Mouse (Mus musculus) liver, postnatal 0 days (tissue): ENCODE measurements at regions not wholly inside any gene's neighbourhood (a gene's known extent, or its start where the extent isn't known, plus 50 kb on each side); places are given as distances from the start of the nearest gene placed in this dataset.

Experiments used
- ATAC-seq: fragments of 200-750 bp; cut with Nextera tagmentation; 2 replicates; pipeline ENCODE4 v1.8.0; 2017; ENCODE audit warnings: mild to moderate bottlenecking, moderate library complexity
- DNase-seq: peaks from one replicate; pipeline ENCODE4 v3.0.0-alpha.2; 2016
- H3K27ac ChIP-seq: fragments of 300-500 bp; sonication (generic); 2 replicates; pipeline ENCODE4 v1.5.1; 2014; ENCODE audit warnings: antibody characterized with exemption, moderate library complexity, mild to moderate bottlenecking, low read depth
- H3K27me3 ChIP-seq: fragments of 300-500 bp; sonication (generic); 2 replicates; pipeline ENCODE4 v1.6.1; 2014; ENCODE audit warnings: low read length, control low read depth, mixed read lengths; ENCODE audit not compliant: insufficient read depth
- H3K36me3 ChIP-seq: fragments of 300-500 bp; sonication (generic); replicated peaks from 2 replicates; pipeline ENCODE4 v1.6.1; 2014; ENCODE audit warnings: mild to moderate bottlenecking, control low read depth, low read length, moderate library complexity, mixed read lengths; ENCODE audit not compliant: insufficient read depth
- H3K4me1 ChIP-seq: fragments of 300-500 bp; sonication (generic); 2 replicates; pipeline ENCODE4 v1.6.1; 2014; ENCODE audit warnings: antibody characterized with exemption, mild to moderate bottlenecking, control low read depth; ENCODE audit not compliant: insufficient read depth
- H3K4me2 ChIP-seq: fragments of 300-500 bp; sonication (generic); 2 replicates; pipeline ENCODE4 v1.6.1; 2014; ENCODE audit warnings: low read depth, mild to moderate bottlenecking, low read length, moderate library complexity, mixed read lengths
- H3K4me3 ChIP-seq: fragments of 300-500 bp; sonication (generic); 2 replicates; pipeline ENCODE4 v1.5.1; 2014; ENCODE audit warnings: low read depth, low read length
- H3K9ac ChIP-seq: fragments of 300-500 bp; sonication (generic); replicated peaks from 2 replicates; pipeline ENCODE4 v1.6.1; 2014; ENCODE audit warnings: mild to moderate bottlenecking, moderate library complexity
- H3K9me3 ChIP-seq: fragments of 300-500 bp; sonication (generic); 2 replicates; pipeline ENCODE4 v1.6.1; 2016; ENCODE audit warnings: mild to moderate bottlenecking, control low read depth, low read length, mixed read lengths
- CTCF ChIP-seq: sonication (generic); IDR thresholded peaks from 2 replicates; pipeline ENCODE4 v1.5.1; 2016; ENCODE audit warnings: antibody characterized with exemption, low read depth
- EP300 ChIP-seq: IDR thresholded peaks from 2 replicates; pipeline ENCODE4 v1.6.1; 2016; ENCODE audit warnings: antibody characterized with exemption, low read depth, mild to moderate bottlenecking
- WGBS: fragments of 180-500 bp; shearing (Covaris S2); extraction: QIAGEN DNeasy Blood & Tissue Kit; methylation state at CpG from one replicate; pipeline ENCODE4 v1.1.7; 2014; ENCODE audit not compliant: insufficient replicate concordance; 5-methylcytosine and 5-hydroxymethylcytosine counted together

- H3K9me3 ChIP-seq = no peaks in the 10 kb centered on the region
- 53% methylated on average over 4 of the region's 4 CpGs for WGBS
- no peak overlapping the region for H3K4me3 ChIP-seq
- no peak overlapping the region for H3K27ac ChIP-seq
- TF ChIP-seq CTCF (no peak), EP300 (no peak)
- H3K4me1 ChIP-seq = no peaks in the 10 kb centered on the region
- H3K27me3 ChIP-seq = no peaks in the 10 kb centered on the region
- no peaks in the 10 kb centered on the region for H3K36me3 ChIP-seq
- DNase-seq (no peak), ATAC-seq (no peak)
- no peak overlapping the region for H3K9ac ChIP-seq
- no peak overlapping the region for H3K4me2 ChIP-seq
These were observed 92.0 kb upstream of the Hpgd start for GRCm38 (mm10) chr8:56202342-56202741.

- Histone ChIP-seq H3K4me2 (no peak overlapping the region), H3K4me1 (no peaks in the 10 kb centered on the region), H3K9ac (no peak overlapping the region), H3K36me3 (no peaks in the 10 kb centered on the region), H3K27me3 (no peaks in the 10 kb centered on the region), H3K4me3 (no peak overlapping the region), H3K9me3 (no peaks in the 10 kb centered on the region), H3K27ac (no peak overlapping the region)
- no peak for DNase-seq
- no peak for TF ChIP-seq CTCF
- no peak for TF ChIP-seq EP300
- 79% methylated on average over 3 of the region's 3 CpGs for WGBS
- ATAC-seq = no peak
These were observed 82.3 kb upstream of the Hpgd start for GRCm38 (mm10) chr8:56211922-56212635.

GRCm38 (mm10) chr8:56218837-56219236 is 75.5 kb upstream of the Hpgd start:
- no peaks in the 10 kb centered on the region for H3K36me3 ChIP-seq
- no peak overlapping the region for H3K9ac ChIP-seq
- ATAC-seq (no peak), DNase-seq (no peak)
- no peaks in the 10 kb centered on the region for H3K4me1 ChIP-seq
- no peaks in the 10 kb centered on the region for H3K27me3 ChIP-seq
- H3K4me2 ChIP-seq = no peak overlapping the region
- TF ChIP-seq CTCF = no peak
- TF ChIP-seq EP300 = no peak
- H3K4me3 ChIP-seq = no peak overlapping the region
- no peak overlapping the region for H3K27ac ChIP-seq
- H3K9me3 ChIP-seq = no peaks in the 10 kb centered on the region

GRCm38 (mm10) chr8:56219391-56219790 is 75.0 kb upstream of the Hpgd start:
- Histone ChIP-seq H3K9ac (no peak overlapping the region), H3K4me2 (no peak overlapping the region), H3K36me3 (no peaks in the 10 kb centered on the region), H3K27me3 (no peaks in the 10 kb centered on the region), H3K4me1 (no peaks in the 10 kb centered on the region), H3K4me3 (no peak overlapping the region), H3K9me3 (no peaks in the 10 kb centered on the region), H3K27ac (no peak overlapping the region)
- ATAC-seq (no peak), DNase-seq (no peak)
- WGBS = 75% methylated on average over 1 of the region's 1 CpGs
- TF ChIP-seq CTCF (no peak), EP300 (no peak)

GRCm38 (mm10) chr8:56223010-56223409 is 71.4 kb upstream of the Hpgd start:
- Histone ChIP-seq H3K27me3 (no peaks in the 10 kb centered on the region), H3K27ac (no peak overlapping the region), H3K9ac (no peak overlapping the region), H3K4me3 (no peak overlapping the region), H3K4me2 (no peak overlapping the region), H3K9me3 (no peaks in the 10 kb centered on the region), H3K4me1 (no peaks in the 10 kb centered on the region), H3K36me3 (no peaks in the 10 kb centered on the region)
- ATAC-seq = peak; percentile 56; the same call in 1 of the 2 replicates
- DNase-seq = no peak
- 57% methylated on average over 3 of the region's 3 CpGs for WGBS
- TF ChIP-seq EP300 (no peak), CTCF (no peak)

GRCm38 (mm10) chr8:56230645-56231330 is 63.6 kb upstream of the Hpgd start:
- no peak for DNase-seq

More at GRCm38 (mm10) chr8:56230645-56231330, 63.6 kb upstream of the Hpgd start:
- Histone ChIP-seq H3K4me2 (peak overlapping the region; percentile 15; the same call in 1 of the 2 replicates), H3K27ac (peak overlapping the region; percentile 63), H3K9me3 (no peaks in the 10 kb centered on the region), H3K36me3 (no peaks in the 10 kb centered on the region), H3K4me3 (no peak overlapping the region), H3K4me1 (peaks cover 3% of the 10 kb centered on the region; the same call in 1 of the 2 replicates), H3K27me3 (no peaks in the 10 kb centered on the region), H3K9ac (no peak overlapping the region)
- 63% methylated on average over 8 of the region's 8 CpGs for WGBS
- TF ChIP-seq CTCF (no peak), EP300 (no peak)
- ATAC-seq = peak; percentile 63; the same call in 1 of the 2 replicates
